Mouse (Mus musculus): ENCODE measurements around the gene Mphosph8. TPM values are rescaled to one million over a fixed set of nuclear protein-coding genes. Genes with fewer than 3 reads are reported as not detected.

Mphosph8 gene
- total and polyA plus RNA-seq, 3 experiments, result 24.4 to 47.9 (median 26.0) TPM

- Histone ChIP-seq H3K4me3 (replicated peaks in 1 of 3; ENCODE audit: low read depth in 2 of 3, low read length in 2 of 3, poor library complexity in 1 of 3) (peak overlapping the region; percentile 78 to 98 (median 85)), H3K36me3 (replicated peaks in 1 of 2; ENCODE audit: control insufficient read depth in 1 of 2, insufficient read depth in 1 of 2, low read length in 1 of 2) (peaks cover 3 to 26% of the 10 kb centered on the region in 2 experiments), H3K4me2 (ENCODE audit: insufficient read depth, low read depth, poor library complexity, severe bottlenecking) (peak overlapping the region; percentile 97), H3K27me3 (replicated peaks) (no peaks in the 10 kb centered on the region), H3K9ac (ENCODE audit: insufficient read depth, low read depth) (peak overlapping the region; percentile 74), H3K79me2 (replicated peaks; ENCODE audit: control insufficient read depth, extremely low read depth, insufficient read depth, poor library complexity, severe bottlenecking) (peaks cover 27% of the 10 kb centered on the region), H3K27ac (ENCODE audit: insufficient read depth, low read depth) (no peak overlapping the region), H3K9me3 (replicated peaks; ENCODE audit: low read length) (no peaks in the 10 kb centered on the region), H3K4me1 (ENCODE audit: control insufficient read depth in 1 of 2, insufficient read depth in 2 of 2) (peaks cover 0 to 20% of the 10 kb centered on the region in 2 experiments; a peak in 2 of 4 replicates)
- no peak for TF ChIP-seq POLR2AphosphoS2 (IDR thresholded peaks at IDR 0.05; ENCODE audit: low read depth, low read length)
- TF ChIP-seq CHD1 (IDR thresholded peaks at IDR 0.05; ENCODE audit: low read depth, low read length), result peak; percentile 30; the same call in 1 of the 2 replicates
- TF ChIP-seq RCOR1 (conservative IDR thresholded peaks at IDR 0.05; ENCODE audit: low read depth, low read length), result no peak
- TF ChIP-seq MEF2A (IDR thresholded peaks at IDR 0.05; ENCODE audit: borderline replicate concordance, low read depth, low read length), result no peak
- no peak for TF ChIP-seq TBP (conservative IDR thresholded peaks at IDR 0.05; ENCODE audit: low read depth, low read length)
- no peak for TF ChIP-seq KAT2A (IDR thresholded peaks at IDR 0.05; ENCODE audit: insufficient replicate concordance, low read length)
- TF ChIP-seq SMC3 (IDR thresholded peaks at IDR 0.05; ENCODE audit: low read depth, low read length), result no peak
- no peak for TF ChIP-seq EP300 (IDR thresholded peaks at IDR 0.05; ENCODE audit: low read length)
- no peak for TF ChIP-seq ETS1 (conservative IDR thresholded peaks at IDR 0.05; ENCODE audit: low read depth, low read length)
- peak; percentile 17 for DNase-seq (ENCODE audit: extremely low read depth)
- in situ Hi-C loops (cut with MboI; ENCODE audit: low pct_ligation_motif_present, low pct_unique_long_range_greater_than_20kb, low sequenced_read_pairs) (no loop called here), dilution Hi-C loops (cut with MboI; ENCODE audit: extremely low pct_ligation_motif_present, extremely low pct_unique_long_range_greater_than_20kb, low sequenced_read_pairs) (no loop called here)
These were observed 1.1 kb downstream of the Mphosph8 start for GRCm38 (mm10) chr14:56669046-56669620.

GRCm38 (mm10) chr14:56685426-56685825, 17.4 kb downstream of the Mphosph8 start:
- DNase-seq (ENCODE audit: extremely low read depth), result no peak
- Histone ChIP-seq H3K27ac (ENCODE audit: insufficient read depth, low read depth) (no peak overlapping the region), H3K27me3 (replicated peaks) (no peaks in the 10 kb centered on the region), H3K79me2 (replicated peaks; ENCODE audit: control insufficient read depth, extremely low read depth, insufficient read depth, poor library complexity, severe bottlenecking) (no peaks in the 10 kb centered on the region; the same call in 1 of the 2 replicates), H3K4me2 (ENCODE audit: insufficient read depth, low read depth, poor library complexity, severe bottlenecking) (no peak overlapping the region), H3K9me3 (replicated peaks; ENCODE audit: low read length) (no peaks in the 10 kb centered on the region), H3K4me1 (ENCODE audit: control insufficient read depth in 1 of 2, insufficient read depth in 2 of 2) (peaks cover 0 to 9% of the 10 kb centered on the region in 2 experiments; a peak in 2 of 4 replicates), H3K9ac (ENCODE audit: insufficient read depth, low read depth) (no peak overlapping the region), H3K4me3 (replicated peaks in 1 of 3; ENCODE audit: low read depth in 2 of 3, low read length in 2 of 3, poor library complexity in 1 of 3) (no peak overlapping the region), H3K36me3 (replicated peaks in 1 of 2; ENCODE audit: control insufficient read depth in 1 of 2, insufficient read depth in 1 of 2, low read length in 1 of 2) (peaks cover 51 to 85% of the 10 kb centered on the region in 2 experiments)
- in situ Hi-C loops (cut with MboI; ENCODE audit: low pct_ligation_motif_present, low pct_unique_long_range_greater_than_20kb, low sequenced_read_pairs) (no loop called here), dilution Hi-C loops (cut with MboI; ENCODE audit: extremely low pct_ligation_motif_present, extremely low pct_unique_long_range_greater_than_20kb, low sequenced_read_pairs) (no loop called here)
- TF ChIP-seq RAD21 (IDR thresholded peaks at IDR 0.05; ENCODE audit: low read depth, low read length), result no peak
- no peak for TF ChIP-seq MXI1 (IDR thresholded peaks at IDR 0.05; ENCODE audit: low read depth, low read length)
- no peak for TF ChIP-seq EP300 (IDR thresholded peaks at IDR 0.05; ENCODE audit: low read length)
- no peak for TF ChIP-seq POLR2AphosphoS2 (IDR thresholded peaks at IDR 0.05; ENCODE audit: low read depth, low read length)
- no peak for TF ChIP-seq MEF2A (IDR thresholded peaks at IDR 0.05; ENCODE audit: borderline replicate concordance, low read depth, low read length)
- no peak for TF ChIP-seq MAFK (IDR thresholded peaks at IDR 0.05; ENCODE audit: insufficient replicate concordance, low read length)
